Mouse (Mus musculus) c-Kit-negative CD71-positive TER-119-positive erythroid progenitor cells, embryonic 14.5 days (primary cell): Measurements from ENCODE around the gene Ccdc105.

Source experiments
- DNase-seq: peaks from one replicate; pipeline ENCODE4 v3.0.0-alpha.2; 2013; ENCODE audit warnings: low read depth, low spot score

The Ccdc105 gene

DNA sequence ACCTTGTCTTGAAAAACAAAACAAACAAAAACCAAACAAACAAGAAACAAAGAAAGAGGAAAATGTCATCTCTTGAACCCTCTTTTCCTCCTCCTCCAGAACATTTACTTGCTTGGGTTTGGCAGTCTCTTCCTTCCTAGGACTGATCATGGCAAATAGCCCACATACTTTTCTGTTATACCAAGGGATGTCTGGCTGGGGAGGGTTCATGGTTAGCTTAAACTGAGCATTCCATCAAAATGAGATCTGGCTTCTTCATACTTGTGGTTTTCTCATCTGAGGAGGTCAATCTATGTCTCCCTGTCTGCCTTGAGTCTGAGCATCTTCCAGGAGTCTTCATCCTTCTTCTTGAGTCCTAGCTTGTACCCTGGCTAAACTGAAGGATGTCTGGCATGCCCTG is 36.6 kb downstream of the Ccdc105 start:
- DNase-seq: no peak

DNA sequence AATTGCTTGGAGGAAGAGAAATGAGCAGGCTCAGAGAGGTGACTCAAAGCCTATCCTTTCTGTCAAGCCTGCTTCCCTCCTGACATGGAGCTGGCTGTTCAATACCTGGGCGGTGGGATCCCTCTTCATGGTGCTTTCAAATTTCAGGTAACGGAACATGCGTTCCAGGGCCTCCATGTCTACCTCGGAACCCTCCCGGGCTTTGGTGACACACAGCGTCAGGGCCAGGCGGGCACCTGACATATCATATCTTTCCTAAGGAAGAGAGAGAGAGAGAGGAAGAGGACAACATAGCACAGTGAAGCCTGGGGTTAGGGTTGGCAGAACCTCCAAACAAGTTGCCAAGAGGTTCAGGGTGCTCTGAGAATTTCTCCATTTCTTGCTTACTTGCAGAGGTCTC is 37.7 kb downstream of the Ccdc105 start:
- DNase-seq: no peak

DNA sequence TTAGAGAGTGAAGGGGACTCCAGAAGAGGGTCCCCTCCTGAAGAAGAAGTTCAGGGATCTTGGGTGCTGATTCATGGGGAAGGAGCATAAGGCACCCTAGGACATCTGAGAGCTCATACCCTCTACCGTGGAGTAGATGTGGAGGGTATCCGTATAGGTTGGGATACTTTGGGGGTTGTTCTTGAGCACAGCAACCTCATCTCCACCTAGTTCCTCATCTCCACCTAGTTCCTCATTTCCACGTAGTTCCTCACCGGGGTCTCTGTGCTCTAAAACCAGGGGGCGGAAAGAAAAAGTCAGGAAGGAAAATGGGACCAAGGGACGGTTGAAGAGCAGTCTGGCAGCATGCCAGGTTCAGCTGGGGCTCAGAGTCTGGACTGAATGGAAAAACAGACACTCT is 38.7 kb downstream of the Ccdc105 start:
- no peak for DNase-seq

DNA sequence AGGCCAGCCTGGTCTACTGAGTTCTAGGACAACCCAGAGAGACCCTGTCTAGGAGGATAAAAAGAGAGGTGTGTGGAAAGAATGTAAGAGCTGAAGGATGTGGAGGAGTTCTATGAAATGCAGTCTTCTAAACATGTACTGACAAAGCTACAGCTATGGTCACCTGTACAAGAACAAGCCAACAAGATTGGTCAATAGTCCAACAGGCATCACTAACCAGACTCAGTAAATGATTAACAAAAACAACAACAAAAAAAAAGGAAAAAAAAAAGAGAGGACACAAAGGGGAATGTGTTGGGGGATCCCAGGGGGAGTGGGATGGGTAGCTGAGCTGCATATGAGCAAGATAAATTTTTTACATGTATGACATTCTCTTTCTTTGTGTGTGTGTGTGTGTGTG is 42.2 kb downstream of the Ccdc105 start:
- no peak for DNase-seq

DNA sequence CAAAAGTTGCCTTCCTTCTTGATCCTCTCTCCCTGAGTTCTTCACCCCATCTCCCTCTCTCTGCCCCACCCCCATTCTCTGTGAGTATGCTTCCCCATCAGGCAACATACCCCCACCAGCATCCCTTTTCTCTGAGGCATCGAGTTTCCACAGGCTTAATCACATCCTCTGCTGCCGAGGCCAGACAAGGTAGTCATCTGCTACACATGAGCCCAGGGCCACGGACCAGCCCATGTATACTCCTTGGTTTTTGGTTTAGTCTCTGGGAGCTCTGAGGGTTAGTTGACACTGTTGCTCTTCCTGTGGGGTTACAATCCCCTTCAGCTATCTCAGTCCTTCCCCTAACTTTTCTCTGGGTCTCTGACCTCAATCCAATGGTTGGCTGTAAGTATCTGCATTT is 52.0 kb downstream of the Ccdc105 start:
- no peak for DNase-seq
